Mouse (Mus musculus): ENCODE results near the gene Tnfaip8l1.
A peak's percentile ranks its signal among the peaks of the same experiment; 100 is the strongest.

The Tnfaip8l1 gene

GRCm38 (mm10) chr17:56162231-56162774 is at the start of gene Tnfaip8l1:
Tnfaip8l1 (plus strand) TSS chr17:56162477.
- peak; percentile 95 for DNase-seq (ENCODE audit: low read depth)

GRCm38 (mm10) chr17:56112743-56113142 is 49.5 kb upstream of the Tnfaip8l1 start:
- DNase-seq (ENCODE audit: low read depth), result no peak

- no peak for DNase-seq (ENCODE audit: low read depth)
Measured at GRCm38 (mm10) chr17:56116193-56116592, 46.1 kb upstream of the Tnfaip8l1 start.

GRCm38 (mm10) chr17:56117251-56117710 is 45.0 kb upstream of the Tnfaip8l1 start, which contains the start of gene Plin5:
Plin5 (minus strand) TSS chr17:56117596.
- DNase-seq (ENCODE audit: low read depth), result no peak

GRCm38 (mm10) chr17:56119431-56119830 is 42.8 kb upstream of the Tnfaip8l1 start:
- DNase-seq (ENCODE audit: low read depth), result no peak

GRCm38 (mm10) chr17:56119981-56120880 is 42.0 kb upstream of the Tnfaip8l1 start:
- no peak for DNase-seq (ENCODE audit: low read depth)

- DNase-seq (ENCODE audit: low read depth), result no peak
Measured at GRCm38 (mm10) chr17:56121826-56122225, 40.5 kb upstream of the Tnfaip8l1 start, which contains the start of gene Lrg1. Lrg1 (minus strand) TSS chr17:56122001.

GRCm38 (mm10) chr17:56123161-56123560 is 39.1 kb upstream of the Tnfaip8l1 start:
- no peak for DNase-seq (ENCODE audit: low read depth)

GRCm38 (mm10) chr17:56123681-56124340 is 38.5 kb upstream of the Tnfaip8l1 start:
- DNase-seq (ENCODE audit: low read depth), result no peak

- DNase-seq (ENCODE audit: low read depth), result peak; percentile 61
Measured at GRCm38 (mm10) chr17:56124377-56125275, 37.7 kb upstream of the Tnfaip8l1 start.

- no peak for DNase-seq (ENCODE audit: low read depth)
Measured at GRCm38 (mm10) chr17:56125276-56125630, 37.0 kb upstream of the Tnfaip8l1 start.

- DNase-seq (ENCODE audit: low read depth), result no peak
Measured at GRCm38 (mm10) chr17:56126175-56126574, 36.1 kb upstream of the Tnfaip8l1 start.

GRCm38 (mm10) chr17:56128246-56128645 is 34.0 kb upstream of the Tnfaip8l1 start:
- DNase-seq (ENCODE audit: low read depth), result no peak

- DNase-seq (ENCODE audit: low read depth), result no peak
Measured at GRCm38 (mm10) chr17:56131136-56131535, 31.1 kb upstream of the Tnfaip8l1 start.

GRCm38 (mm10) chr17:56131814-56132213 is 30.5 kb upstream of the Tnfaip8l1 start:
- DNase-seq (ENCODE audit: low read depth), result peak; percentile 80

- peak; percentile 82 for DNase-seq (ENCODE audit: low read depth)
Measured at GRCm38 (mm10) chr17:56132661-56133060, 29.6 kb upstream of the Tnfaip8l1 start.

GRCm38 (mm10) chr17:56133457-56134363 is 28.6 kb upstream of the Tnfaip8l1 start:
- DNase-seq (ENCODE audit: low read depth), result peak; percentile 98

- peak; percentile 79 for DNase-seq (ENCODE audit: low read depth)
Measured at GRCm38 (mm10) chr17:56134463-56134971, 27.8 kb upstream of the Tnfaip8l1 start.

- DNase-seq (ENCODE audit: low read depth), result no peak
Measured at GRCm38 (mm10) chr17:56136558-56136957, 25.7 kb upstream of the Tnfaip8l1 start.

Data from 416B (cell line).